Mouse (Mus musculus): Measurements from ENCODE around the gene Lrrc4c.

The Lrrc4c gene

DNA sequence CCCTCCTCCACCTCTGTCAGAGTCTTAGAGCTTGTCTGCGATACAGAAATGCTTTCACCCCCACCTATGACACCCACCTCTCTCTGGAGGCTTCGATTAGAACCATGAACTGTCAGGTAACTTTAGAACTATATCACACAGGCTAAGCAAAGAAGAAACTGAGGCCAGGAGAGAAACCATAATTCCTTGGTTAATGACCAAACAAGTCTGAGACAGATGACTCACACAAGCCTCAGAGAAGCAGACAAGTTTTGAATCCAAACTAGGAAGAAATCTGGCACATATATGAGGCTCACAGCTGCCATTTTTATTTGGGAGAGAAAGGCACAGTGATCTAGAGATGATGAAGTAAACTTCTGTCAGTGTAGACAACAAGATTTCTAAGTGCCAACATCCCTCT lies 1151.4 kb downstream of the Lrrc4c start:
- no peak for DNase-seq (ENCODE audit: low read depth, low spot score)

DNA sequence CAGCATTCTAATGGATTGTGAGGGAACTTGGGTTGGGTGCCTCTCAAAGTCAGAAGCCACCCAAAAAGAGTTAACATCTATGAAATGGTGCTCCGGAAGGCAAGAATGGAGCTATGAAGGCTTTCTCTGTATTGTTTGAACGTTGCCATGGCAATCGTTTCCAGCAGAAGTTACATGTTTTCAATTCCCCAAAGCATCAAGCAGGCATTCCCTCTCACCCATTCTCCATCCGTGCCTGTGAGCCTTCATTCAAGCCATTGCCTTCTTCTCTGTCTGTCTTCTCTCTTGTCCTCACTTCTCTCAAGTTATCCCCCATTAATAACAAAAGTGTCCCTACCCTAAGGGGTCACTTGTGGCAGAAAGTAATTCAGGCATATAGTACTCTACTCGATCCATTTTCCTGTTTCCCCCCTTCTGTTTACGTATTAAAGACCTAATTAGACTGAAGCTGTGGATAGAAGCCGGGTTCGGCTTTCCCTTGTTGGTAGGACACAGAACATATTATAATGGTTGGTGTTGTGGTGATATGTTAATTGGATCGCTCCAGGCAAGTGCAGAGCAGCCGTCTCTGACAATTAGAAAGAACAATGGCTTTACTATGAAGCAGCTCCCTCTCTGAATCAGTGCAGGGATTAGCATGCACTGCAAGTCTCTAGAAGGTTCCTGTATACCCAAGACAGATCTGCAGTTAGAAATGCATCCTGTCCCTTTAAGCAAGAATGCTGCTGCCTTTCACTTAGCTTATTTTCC lies 1160.4 kb downstream of the Lrrc4c start:
- DNase-seq (ENCODE audit: low read depth, low spot score), result no peak

DNA sequence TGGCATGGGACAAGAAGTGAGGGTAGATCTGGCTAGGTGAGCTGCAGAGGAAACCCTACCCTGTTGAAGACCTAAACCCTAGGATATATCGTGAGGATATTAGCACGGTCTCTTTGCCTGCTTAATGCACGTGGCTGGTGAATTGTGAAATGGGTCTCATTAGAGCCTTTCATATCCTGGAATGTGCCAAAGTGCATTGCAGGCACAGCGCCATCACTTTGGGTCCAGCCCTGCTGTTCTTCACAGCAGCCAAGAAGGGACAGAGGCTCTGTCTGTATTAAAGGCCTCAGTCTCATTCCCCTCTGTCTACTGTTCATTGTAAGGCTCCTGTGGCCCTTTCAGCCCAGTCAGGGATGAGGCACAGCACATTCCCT lies 1160.9 kb downstream of the Lrrc4c start:
- DNase-seq (ENCODE audit: low read depth, low spot score), result no peak

GRCm38 (mm10) chr2:97484990-97485389 lies 1167.0 kb downstream of the Lrrc4c start:
- no peak for DNase-seq (ENCODE audit: low read depth, low spot score)

GRCm38 (mm10) chr2:97485609-97486008 lies 1167.6 kb downstream of the Lrrc4c start:
- DNase-seq (ENCODE audit: low read depth, low spot score), result no peak

GRCm38 (mm10) chr2:97487567-97487966 lies 1169.6 kb downstream of the Lrrc4c start:
- DNase-seq (ENCODE audit: low read depth, low spot score), result no peak

GRCm38 (mm10) chr2:97497069-97497468 lies 1179.1 kb downstream of the Lrrc4c start:
- DNase-seq (ENCODE audit: low read depth, low spot score), result no peak

DNA sequence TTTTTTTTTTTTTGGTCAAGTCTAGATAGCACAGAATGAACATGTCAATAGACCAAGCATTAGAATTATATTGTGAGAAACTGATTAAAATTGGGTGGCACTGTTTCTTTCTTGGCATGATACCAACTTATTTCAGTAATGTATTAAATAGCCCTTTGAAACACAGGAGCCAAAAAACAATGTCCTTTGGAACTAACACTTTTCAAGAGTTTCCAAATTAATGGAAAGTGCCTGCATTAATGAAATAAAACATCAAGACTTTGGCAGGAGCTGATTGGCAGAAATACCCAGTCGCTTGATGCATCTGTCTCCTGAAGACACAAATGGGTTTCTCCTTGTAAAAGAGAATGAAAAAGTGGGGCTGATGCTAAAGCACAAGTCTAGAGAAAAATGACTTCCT lies 1184.5 kb downstream of the Lrrc4c start:
- DNase-seq (ENCODE audit: low read depth, low spot score), result no peak

DNA sequence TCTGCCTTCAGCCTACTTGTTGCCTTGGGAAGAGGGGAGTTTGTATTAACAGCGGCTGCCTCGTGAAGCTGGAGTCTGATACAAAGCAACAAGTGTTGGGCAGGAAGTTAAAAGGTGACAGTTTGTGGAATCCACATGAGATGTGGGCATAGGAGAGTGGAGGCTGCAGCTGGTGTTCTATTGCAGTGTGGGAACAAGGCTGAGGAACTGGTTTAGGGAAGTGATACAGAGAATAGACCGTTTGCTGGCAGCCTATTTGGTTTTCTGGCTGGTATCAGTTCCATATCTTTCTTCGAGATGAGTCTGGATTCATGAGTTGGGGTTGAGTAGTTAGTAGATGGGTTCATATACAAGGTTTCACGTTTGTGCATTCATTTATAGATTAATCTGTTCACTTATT lies 1186.9 kb downstream of the Lrrc4c start:
- no peak for DNase-seq (ENCODE audit: low read depth, low spot score)

DNA sequence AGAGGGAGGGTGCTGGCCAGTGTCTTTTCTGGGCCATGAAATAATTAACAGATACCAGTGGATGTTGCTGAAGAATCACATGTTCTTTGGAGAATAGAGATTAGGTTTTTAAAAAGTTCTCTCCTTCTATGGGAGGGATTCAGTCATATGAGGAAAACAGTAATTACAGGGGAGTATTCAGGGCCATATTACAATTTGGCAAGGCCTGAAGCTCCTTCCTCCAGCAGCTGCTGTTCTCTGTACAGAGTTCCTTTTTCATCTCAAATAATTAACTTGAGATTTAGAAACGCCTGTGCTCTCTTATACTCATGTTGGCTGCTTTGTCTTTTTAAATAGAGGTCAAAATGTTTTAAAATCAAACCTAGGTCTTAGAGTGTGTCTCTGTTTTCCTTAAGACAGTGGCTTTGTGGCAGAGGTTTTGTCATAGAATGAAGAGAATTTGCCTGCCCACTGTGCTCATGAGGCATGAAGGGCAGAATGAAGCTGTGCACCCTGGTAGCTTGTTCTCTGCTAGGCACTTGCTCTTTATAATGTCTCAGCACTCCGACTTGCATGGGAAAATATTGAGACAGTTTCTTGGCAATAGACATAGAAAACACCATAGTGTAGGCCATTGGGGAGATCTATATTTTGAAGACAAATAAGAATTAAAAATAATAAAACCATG lies 1206.4 kb downstream of the Lrrc4c start:
- DNase-seq (ENCODE audit: low read depth, low spot score), result no peak

GRCm38 (mm10) chr2:97525107-97525506 lies 1207.1 kb downstream of the Lrrc4c start:
- DNase-seq (ENCODE audit: low read depth, low spot score), result no peak

- no peak for DNase-seq (ENCODE audit: low read depth, low spot score)
Measured at GRCm38 (mm10) chr2:97530622-97531021, 1212.7 kb downstream of the Lrrc4c start.

DNA sequence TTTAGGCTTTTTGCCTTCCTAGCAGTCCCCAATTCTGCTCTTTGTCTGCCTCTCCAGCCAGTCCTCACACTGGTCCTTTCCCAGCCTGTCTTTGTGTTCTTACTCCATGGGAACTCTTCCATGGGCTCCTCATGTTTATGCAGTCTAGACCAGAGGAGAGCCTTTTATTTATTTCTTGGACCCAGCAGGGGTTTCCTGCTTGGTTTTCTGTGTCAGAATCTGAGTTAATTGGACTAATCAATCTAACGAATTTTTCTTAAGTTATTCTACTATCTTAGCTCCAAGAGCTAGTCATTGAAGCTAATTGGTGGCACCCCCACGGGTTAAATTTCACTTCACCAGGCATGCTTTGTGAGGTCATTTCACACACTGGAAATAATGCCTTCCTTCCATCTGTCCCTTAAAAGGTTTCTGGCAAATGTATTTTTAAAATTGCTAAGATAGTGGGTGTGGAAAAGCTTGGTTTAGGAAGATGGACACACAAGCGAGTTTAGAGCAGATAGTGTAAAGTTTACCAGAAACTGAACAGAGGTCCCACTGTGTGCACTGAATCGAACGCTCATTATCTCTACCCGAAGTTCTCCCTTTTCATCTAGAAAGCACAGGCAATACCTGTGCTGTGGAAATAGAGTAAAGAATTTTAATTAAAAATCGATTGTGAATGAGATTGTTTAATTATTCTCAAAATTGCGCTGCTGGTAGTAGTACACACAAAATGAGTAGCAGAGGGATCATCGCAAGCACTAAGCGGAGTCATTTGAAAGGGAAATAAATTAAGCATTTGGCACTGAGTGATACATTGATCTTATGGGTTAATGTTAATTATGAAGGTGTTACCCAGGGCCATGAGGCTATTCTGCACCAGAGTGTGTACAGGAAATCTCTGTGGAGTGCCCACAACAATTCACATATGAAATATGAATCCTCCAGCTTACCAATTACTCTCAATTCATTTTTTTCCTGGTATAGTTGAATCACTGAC lies 1226.0 kb downstream of the Lrrc4c start:
- no peak for DNase-seq (ENCODE audit: low read depth, low spot score)

GRCm38 (mm10) chr2:97544673-97545071 lies 1226.7 kb downstream of the Lrrc4c start:
- DNase-seq (ENCODE audit: low read depth, low spot score), result no peak

GRCm38 (mm10) chr2:97545946-97546345 lies 1228.0 kb downstream of the Lrrc4c start:
- no peak for DNase-seq (ENCODE audit: low read depth, low spot score)

GRCm38 (mm10) chr2:97564509-97564908 lies 1246.5 kb downstream of the Lrrc4c start:
- no peak for DNase-seq (ENCODE audit: low read depth, low spot score)

- DNase-seq (ENCODE audit: low read depth, low spot score), result no peak
Measured at GRCm38 (mm10) chr2:97568954-97569353, 1251.0 kb downstream of the Lrrc4c start.

- DNase-seq (ENCODE audit: low read depth, low spot score), result no peak
Measured at GRCm38 (mm10) chr2:97574921-97575320, 1257.0 kb downstream of the Lrrc4c start.

- no peak for DNase-seq (ENCODE audit: low read depth, low spot score)
Measured at GRCm38 (mm10) chr2:97581132-97581531, 1263.2 kb downstream of the Lrrc4c start.

- no peak for DNase-seq (ENCODE audit: low read depth, low spot score)
Measured at GRCm38 (mm10) chr2:97586322-97586721, 1268.4 kb downstream of the Lrrc4c start.

DNA sequence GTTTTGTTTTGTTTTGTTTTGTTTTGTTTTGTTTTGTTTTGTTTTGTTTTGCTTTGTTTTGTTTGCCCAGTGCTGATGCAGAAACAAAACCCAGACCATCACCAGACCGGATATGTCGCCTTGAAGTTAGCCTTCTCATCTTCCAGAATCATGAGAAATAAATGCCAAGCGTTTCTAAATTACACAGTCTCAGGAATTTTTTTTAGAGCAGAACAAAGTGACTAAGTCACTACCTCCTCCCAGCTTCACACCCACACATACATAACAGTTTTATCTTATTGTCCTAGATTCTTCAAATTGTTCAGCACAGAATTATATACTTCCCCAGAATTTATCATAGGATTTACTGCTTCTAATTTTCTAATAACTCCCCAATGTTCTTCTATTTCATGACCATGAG lies 1272.6 kb downstream of the Lrrc4c start:
- no peak for DNase-seq (ENCODE audit: low read depth, low spot score)

DNA sequence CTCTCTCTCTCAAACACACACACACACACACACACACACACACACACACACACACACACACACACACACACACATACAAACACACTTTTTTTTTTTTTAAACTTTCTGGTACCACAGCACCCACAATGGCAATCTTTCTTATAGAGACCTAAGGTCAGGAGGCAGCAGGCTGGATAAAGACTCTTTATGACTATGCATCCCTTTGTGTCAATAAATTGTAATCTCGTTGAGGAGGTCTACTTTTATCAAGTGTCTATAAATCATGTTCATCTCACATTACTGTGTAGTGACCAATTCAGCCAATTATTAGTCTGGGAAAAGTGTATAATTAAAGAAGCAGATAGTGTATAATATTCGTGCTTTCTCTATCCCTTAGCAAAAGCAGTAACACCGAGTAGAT lies 1286.2 kb downstream of the Lrrc4c start:
- no peak for DNase-seq (ENCODE audit: low read depth, low spot score)
